Mouse (Mus musculus) B cell, adult (primary cell): ENCODE results near the gene Aldh6a1. TPM values are rescaled to one million over a fixed set of nuclear protein-coding genes. Genes with fewer than 3 reads are reported as not detected.

ENCODE experiments used
- total RNA-seq: library from RNA; stranded (reverse); gene quantifications from 4 replicates; pipeline ENCODE4 v1.2.4, GENCODE M21; 2023; ENCODE audit not compliant: inconsistent age

Gene Aldh6a1
- 7.9 to 11.3 TPM (median 9.1 TPM) in 4 replicates for total RNA-seq

GRCm38 (mm10) chr12:84450718-84451646 is at the start of gene Aldh6a1, which contains the start of gene Lin52:
Gene Aldh6a1 (minus strand): TSS chr12:84451004.
Gene Lin52 (plus strand): TSS chr12:84451422.

GRCm38 (mm10) chr12:84416834-84417604 is 33.8 kb downstream of the Aldh6a1 start, which contains the start of gene Rnf113a2:
Gene Rnf113a2 (plus strand): TSS chr12:84417196.

GRCm38 (mm10) chr12:84408819-84409507 is 41.8 kb downstream of the Aldh6a1 start, which contains the start of the genes Entpd5 and Bbof1:
Gene Entpd5 (minus strand): TSS chr12:84409029.
Gene Bbof1 (plus strand): TSS chr12:84409071.

Other genes starting within 250 kb of the Aldh6a1 start
- 173 to 223 TPM (median 205 TPM) in 4 replicates for gene Elmsan1, start 232.1 kb downstream of the Aldh6a1 start, total RNA-seq
- gene Ptgr2, start 165.8 kb downstream of the Aldh6a1 start, total RNA-seq = 15.3 to 23.6 TPM (median 21.4 TPM) in 4 replicates
- gene Zfp410, start 134.2 kb downstream of the Aldh6a1 start, total RNA-seq = 62.2 to 68.0 TPM (median 66.5 TPM) in 4 replicates
- 21.3 to 35.0 TPM (median 26.9 TPM) in 4 replicates for gene Coq6, start 89.3 kb downstream of the Aldh6a1 start, total RNA-seq
- 1.6 to 2.4 TPM (median 2.0 TPM) in 4 replicates for gene Fam161b, start 89.2 kb downstream of the Aldh6a1 start, total RNA-seq
- 26.3 to 29.4 TPM (median 28.7 TPM) in 4 replicates for gene Entpd5, start 42.0 kb downstream of the Aldh6a1 start, total RNA-seq
- gene Bbof1, start 41.9 kb downstream of the Aldh6a1 start, total RNA-seq = 1.3 to 1.8 TPM (median 1.5 TPM) in 4 replicates
- 42.5 to 47.6 TPM (median 45.7 TPM) in 4 replicates for gene Rnf113a2, start 33.8 kb downstream of the Aldh6a1 start, total RNA-seq
- gene Lin52, start 418 bp upstream of the Aldh6a1 start, total RNA-seq = 18.4 to 22.2 TPM (median 20.8 TPM) in 4 replicates
- gene Vsx2, start 118.8 kb upstream of the Aldh6a1 start, total RNA-seq = not detected in 4 replicates
- 15.5 to 20.3 TPM (median 17.5 TPM) in 4 replicates for gene Abcd4, start 166.4 kb upstream of the Aldh6a1 start, total RNA-seq
- gene Vrtn, start 190.0 kb upstream of the Aldh6a1 start, total RNA-seq = not detected in 4 replicates
- gene Syndig1l, start 247.8 kb upstream of the Aldh6a1 start, total RNA-seq = 0.30 TPM in 1 of 4 replicates, not detected in the others